Mouse (Mus musculus) embryonic fibroblast, embryonic 13.5 days (primary cell): Measurements from ENCODE around the gene Zfp991.
"Not testable (repeated sequence)": the region's sequence is repeated elsewhere in the genome, so short reads cannot be mapped to it uniquely, and the experiment has no call there.

Experiments used
- CTCF ChIP-seq: IDR thresholded peaks from 2 replicates; pipeline ENCODE4 v1.5.1; 2011; ENCODE audit warnings: mild to moderate bottlenecking, control low read depth, low read length, moderate library complexity, borderline replicate concordance; ENCODE audit not compliant: insufficient read depth
- POLR2A ChIP-seq: IDR thresholded peaks from 2 replicates; pipeline ENCODE4 v1.6.1; 2011; ENCODE audit warnings: low read depth, mild to moderate bottlenecking, control low read depth, low read length, moderate library complexity

GRCm38 (mm10) chr4:147124400-147125306 is 7.2 kb upstream of the Zfp991 start:
- TF ChIP-seq POLR2A, result peak; percentile 28; the same call in 1 of the 2 replicates
- TF ChIP-seq CTCF, result not testable (repeated sequence)
